Mouse (Mus musculus) erythroblast, embryonic 14.5 days (primary cell): Measurements from ENCODE around the gene Cdhr5. TPM values are rescaled to one million over a fixed set of nuclear protein-coding genes. Genes with fewer than 3 reads are reported as not detected.

Source experiments
- H3K27me3 ChIP-seq: 2 replicates; pipeline ENCODE4 v1.6.1; 2012; ENCODE audit warnings: inconsistent platforms; ENCODE audit not compliant: control insufficient read depth
- H3K36me3 ChIP-seq: 2 replicates; pipeline ENCODE4 v1.6.1; 2012; ENCODE audit warnings: mild to moderate bottlenecking, inconsistent platforms; ENCODE audit not compliant: control insufficient read depth
- H3K4me1 ChIP-seq: 2 replicates; pipeline ENCODE4 v1.6.1; 2012; ENCODE audit warnings: inconsistent platforms; ENCODE audit not compliant: control insufficient read depth
- H3K4me3 ChIP-seq: replicated peaks from 2 replicates; pipeline ENCODE3; 2012; ENCODE audit warnings: moderate library complexity, mild to moderate bottlenecking, inconsistent platforms
- H3K9me3 ChIP-seq: 2 replicates; pipeline ENCODE4 v1.6.1; 2012; ENCODE audit warnings: low read length, inconsistent platforms, mixed read lengths; ENCODE audit not compliant: control insufficient read depth
- GATA1 ChIP-seq: IDR thresholded peaks from 2 replicates; pipeline ENCODE4 v1.6.1; 2012; ENCODE audit warnings: low read length, inconsistent platforms, mixed read lengths
- TAL1 ChIP-seq: IDR thresholded peaks from 3 replicates; pipeline ENCODE4 v1.6.1; 2012; ENCODE audit warnings: low read length, inconsistent platforms, mixed read lengths
- polyA plus RNA-seq: library from polyadenylated mRNA; stranded (reverse); fragments of >175 nt; gene quantifications from 2 replicates; pipeline ENCODE4 v1.2.3, GENCODE M21; 2012

Cdhr5 gene
- polyA plus RNA-seq, 1 experiment: not detected

GRCm38 (mm10) chr7:141230570-141230969 is 46.0 kb downstream of the Cdhr5 start:
- TF ChIP-seq GATA1: no peak
- Histone ChIP-seq H3K4me1 (peaks cover 44% of the 10 kb centered on the region), H3K4me3 (peak overlapping the region; percentile 87), H3K9me3 (peaks cover 3% of the 10 kb centered on the region; the same call in 1 of the 2 replicates), H3K27me3 (no peaks in the 10 kb centered on the region), H3K36me3 (peaks cover 64% of the 10 kb centered on the region)

GRCm38 (mm10) chr7:141229702-141230101 is 46.9 kb downstream of the Cdhr5 start:
- H3K4me1 ChIP-seq: peaks cover 44% of the 10 kb centered on the region
- no peaks in the 10 kb centered on the region for H3K27me3 ChIP-seq
- peak overlapping the region; percentile 87 for H3K4me3 ChIP-seq
- no peak for TF ChIP-seq GATA1
- no peak for TF ChIP-seq TAL1
- H3K36me3 ChIP-seq: peaks cover 55% of the 10 kb centered on the region
- peaks cover 3% of the 10 kb centered on the region; the same call in 1 of the 2 replicates for H3K9me3 ChIP-seq

DNA sequence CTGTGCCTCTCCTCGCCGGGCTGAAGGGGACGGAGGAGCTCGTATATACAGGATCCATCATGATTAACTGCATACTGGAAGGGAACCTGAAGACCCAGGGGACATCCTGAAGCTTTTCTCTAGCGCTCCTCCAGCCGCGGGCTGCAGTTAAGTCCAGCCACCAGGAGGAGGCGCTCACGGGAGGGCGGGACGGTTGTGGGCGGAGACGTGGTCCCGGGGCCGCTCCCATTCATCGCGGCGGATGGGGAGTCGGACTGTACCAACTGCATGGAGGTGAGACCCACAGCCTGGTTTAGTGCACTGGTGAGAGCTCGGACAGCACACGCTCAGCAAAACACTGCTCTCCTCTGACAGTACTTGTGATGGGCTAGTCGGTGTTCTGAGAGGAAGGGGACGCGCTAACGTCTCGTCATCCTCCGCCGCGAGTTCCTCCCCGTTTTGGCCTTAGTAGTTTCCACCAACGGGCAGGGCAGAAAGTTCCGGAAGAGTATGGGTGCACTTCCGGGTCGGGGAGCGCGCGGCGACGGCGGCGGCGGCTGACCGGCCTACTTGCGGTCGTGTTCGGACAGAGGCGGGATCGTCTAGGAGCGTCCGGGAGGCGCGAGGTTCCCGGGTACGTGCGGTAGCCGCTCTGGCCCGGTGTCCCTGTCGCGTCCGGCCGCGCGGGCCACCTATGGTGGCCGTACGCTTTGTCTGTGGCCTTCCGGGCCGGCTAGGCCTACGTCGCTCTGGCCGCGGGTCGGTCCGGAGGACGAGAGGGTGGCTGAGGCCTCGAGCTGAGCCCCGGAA is 48.1 kb downstream of the Cdhr5 start, which contains the start of gene Phrf1:
Gene Phrf1, plus strand, starts transcription at position 506 of the 789 bp plus-strand sequence.
- Histone ChIP-seq H3K4me1 (peaks cover 44% of the 10 kb centered on the region), H3K36me3 (peaks cover 43% of the 10 kb centered on the region), H3K9me3 (peaks cover 3% of the 10 kb centered on the region; the same call in 1 of the 2 replicates), H3K27me3 (no peaks in the 10 kb centered on the region), H3K4me3 (peak within 1 kb of the TSS; percentile 87)
- TF ChIP-seq GATA1: no peak
- no peak for TF ChIP-seq TAL1

DNA sequence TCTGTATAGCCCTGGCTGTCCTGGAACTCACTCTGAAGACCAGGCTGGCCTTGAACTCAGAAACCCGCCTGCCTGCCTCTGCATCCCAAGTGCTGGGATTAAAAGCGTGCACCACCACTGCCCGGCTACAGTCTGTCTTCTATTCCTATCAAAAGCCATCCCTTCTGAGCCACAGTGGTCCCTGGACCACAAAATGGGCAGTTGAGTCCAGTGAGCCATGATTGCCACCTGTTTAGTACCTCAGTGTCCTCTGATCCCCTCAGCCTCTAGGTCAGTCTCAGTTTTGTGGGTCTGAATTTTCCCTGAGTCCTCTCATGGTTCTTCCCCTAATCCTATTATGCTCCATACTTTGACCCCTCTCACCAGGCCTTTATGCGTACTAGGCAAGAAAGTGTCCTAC is 48.8 kb downstream of the Cdhr5 start:
- peaks cover 3% of the 10 kb centered on the region; the same call in 1 of the 2 replicates for H3K9me3 ChIP-seq
- peak overlapping the region; percentile 87 for H3K4me3 ChIP-seq
- peaks cover 50% of the 10 kb centered on the region for H3K4me1 ChIP-seq
- peaks cover 36% of the 10 kb centered on the region for H3K36me3 ChIP-seq
- no peaks in the 10 kb centered on the region for H3K27me3 ChIP-seq
- TF ChIP-seq GATA1: no peak
- TF ChIP-seq TAL1: no peak

DNA sequence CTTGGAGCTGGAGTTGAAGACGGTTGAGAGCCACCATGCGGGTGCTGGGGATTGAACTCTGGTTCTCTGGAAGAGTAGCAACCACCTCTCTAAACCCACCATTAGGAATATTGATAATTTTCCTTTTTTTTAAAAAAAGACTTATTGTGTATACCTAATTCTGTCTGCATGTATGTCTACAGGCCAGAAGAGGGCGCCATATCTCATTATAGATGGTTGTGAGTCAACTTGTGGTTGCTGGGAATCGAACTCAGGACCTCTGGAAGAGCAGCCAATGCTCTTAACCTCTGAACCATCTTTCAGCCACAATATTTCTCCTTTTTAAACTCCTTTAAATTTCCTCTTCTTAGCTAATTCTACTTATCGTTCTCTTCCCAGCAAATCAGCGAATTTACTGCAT is 50.1 kb downstream of the Cdhr5 start:
- TF ChIP-seq TAL1: no peak
- TF ChIP-seq GATA1: no peak
- H3K36me3 ChIP-seq: peaks cover 24% of the 10 kb centered on the region
- H3K4me3 ChIP-seq: no peak overlapping the region
- H3K9me3 ChIP-seq: peaks cover 3% of the 10 kb centered on the region; the same call in 1 of the 2 replicates
- no peaks in the 10 kb centered on the region for H3K27me3 ChIP-seq
- H3K4me1 ChIP-seq: peaks cover 52% of the 10 kb centered on the region

- Histone ChIP-seq H3K36me3 (peaks cover 36% of the 10 kb centered on the region), H3K27me3 (no peaks in the 10 kb centered on the region), H3K9me3 (peaks cover 3% of the 10 kb centered on the region; the same call in 1 of the 2 replicates), H3K4me3 (peak overlapping the region; percentile 76), H3K4me1 (peaks cover 59% of the 10 kb centered on the region)
- TF ChIP-seq TAL1 (no peak), GATA1 (no peak)
These were observed 53.8 kb downstream of the Cdhr5 start for GRCm38 (mm10) chr7:141222696-141223215.

DNA sequence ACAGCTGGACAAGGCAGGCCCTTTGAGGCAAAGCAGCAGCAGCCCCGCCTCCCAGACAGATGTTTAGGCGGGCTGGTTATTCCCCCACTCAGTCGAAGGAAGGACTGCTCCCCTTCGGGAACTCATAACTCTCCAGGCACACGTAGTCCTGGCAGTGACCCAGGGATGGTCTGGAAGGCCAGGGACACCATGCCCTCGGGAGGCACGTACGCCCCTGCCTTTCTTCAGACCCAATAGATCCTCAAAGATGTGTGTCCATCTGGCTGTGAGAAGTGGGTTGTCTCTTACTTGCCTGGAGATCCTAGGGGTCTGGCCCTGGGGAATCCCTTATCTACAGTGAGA is 54.5 kb downstream of the Cdhr5 start:
- H3K9me3 ChIP-seq: peaks cover 3% of the 10 kb centered on the region; the same call in 1 of the 2 replicates
- H3K36me3 ChIP-seq: peaks cover 43% of the 10 kb centered on the region
- peak overlapping the region; percentile 76 for H3K4me3 ChIP-seq
- TF ChIP-seq GATA1: no peak
- peaks cover 60% of the 10 kb centered on the region for H3K4me1 ChIP-seq
- H3K27me3 ChIP-seq: no peaks in the 10 kb centered on the region

DNA sequence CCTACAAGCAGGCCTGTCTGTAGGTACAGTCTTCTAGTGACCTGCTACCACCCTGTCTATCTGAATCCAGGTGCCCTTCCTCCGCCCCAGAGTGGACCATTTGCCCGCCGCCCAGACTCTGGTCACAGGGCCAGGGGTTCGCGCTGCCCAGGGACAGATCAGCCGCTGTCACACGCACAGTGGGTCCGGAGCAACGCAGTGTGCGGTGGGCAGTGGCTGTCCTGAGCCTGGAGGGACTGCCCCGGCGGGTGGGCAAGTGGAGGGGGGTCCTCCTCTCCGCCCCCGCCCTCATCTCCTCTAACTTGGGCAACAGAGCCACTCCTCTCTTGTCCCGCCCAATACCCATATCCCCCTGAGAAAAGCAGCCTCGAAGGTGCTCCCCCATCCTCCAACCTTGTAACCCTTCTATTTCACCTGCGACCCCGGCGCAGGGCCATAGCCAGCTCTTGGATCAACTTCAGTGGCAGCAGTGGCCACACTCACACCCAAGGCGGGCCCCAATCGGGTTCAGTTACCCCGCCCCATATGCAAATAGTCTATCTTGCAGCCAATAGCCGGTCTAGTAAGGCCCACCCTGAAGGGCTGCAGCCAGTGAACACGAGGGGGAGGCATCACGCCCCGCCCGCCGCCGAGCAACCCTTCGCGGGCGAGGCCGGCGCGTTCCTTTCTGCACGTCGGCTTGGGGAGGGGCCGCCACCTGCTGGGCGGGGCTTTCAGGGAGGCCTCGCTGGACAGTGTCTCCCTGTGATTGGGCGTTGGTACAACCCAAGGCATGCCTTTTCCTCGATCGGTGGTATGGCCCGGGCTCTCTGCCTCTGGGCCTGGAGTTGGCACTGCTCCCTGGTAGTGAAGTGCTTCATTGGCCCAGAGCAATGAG is 55.1 kb downstream of the Cdhr5 start:
- no peak for TF ChIP-seq TAL1
- TF ChIP-seq GATA1: no peak
- H3K4me1 ChIP-seq: peaks cover 66% of the 10 kb centered on the region

DNA sequence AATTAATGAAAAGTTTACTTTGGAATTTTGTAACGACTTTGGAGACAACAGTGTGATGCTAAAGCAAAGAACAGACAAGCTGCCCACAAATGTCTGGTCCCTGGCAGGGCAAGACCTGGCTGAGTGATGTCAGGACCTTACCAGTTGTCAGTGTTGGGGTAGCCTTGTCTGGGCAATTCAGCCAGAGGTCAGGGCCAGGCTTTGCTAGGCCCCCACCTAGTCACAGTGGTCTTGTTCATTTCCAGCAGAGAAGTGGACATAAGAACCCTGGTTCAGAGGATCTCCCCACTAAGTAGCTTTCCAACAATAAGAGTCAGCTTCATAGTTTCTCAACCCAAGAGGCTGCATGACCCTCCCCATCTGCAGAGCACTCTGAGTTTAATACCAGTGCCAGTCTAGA is 56.2 kb downstream of the Cdhr5 start:
- Histone ChIP-seq H3K9me3 (no peaks in the 10 kb centered on the region), H3K27me3 (no peaks in the 10 kb centered on the region), H3K36me3 (peaks cover 50% of the 10 kb centered on the region), H3K4me3 (peak overlapping the region; percentile 76), H3K4me1 (peaks cover 76% of the 10 kb centered on the region)
- TF ChIP-seq TAL1 (no peak), GATA1 (no peak)

More for the DNA sequence above, 55.1 kb downstream of the Cdhr5 start:
- peak overlapping the region; percentile 76 for H3K4me3 ChIP-seq
- H3K27me3 ChIP-seq: no peaks in the 10 kb centered on the region
- H3K36me3 ChIP-seq: peaks cover 49% of the 10 kb centered on the region
- H3K9me3 ChIP-seq: no peaks in the 10 kb centered on the region
